Mouse (Mus musculus): ENCODE results near the gene 9530068E07Rik.

DNA sequence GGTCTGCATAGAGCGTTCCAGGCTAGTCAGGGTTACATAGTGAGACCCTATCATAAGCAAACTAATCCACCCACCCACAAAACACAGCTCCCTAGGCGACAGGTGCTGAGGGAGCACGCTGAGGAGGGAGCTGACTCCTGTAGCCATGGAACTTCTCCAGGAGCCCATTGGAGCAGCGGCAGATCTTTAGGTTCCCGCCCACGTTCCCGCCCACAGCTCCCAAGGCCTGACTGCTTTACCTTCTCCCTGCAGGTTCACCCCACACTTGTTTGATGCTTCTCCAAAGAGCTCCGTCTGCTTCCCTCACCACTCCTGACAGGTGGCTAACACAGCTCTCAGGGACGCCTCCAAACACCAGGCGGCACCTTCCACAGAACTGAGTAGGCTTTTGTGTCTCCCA is 40.9 kb downstream of the 9530068E07Rik start:
- TF ChIP-seq POLR2A (IDR thresholded peaks at IDR 0.05; ENCODE audit: insufficient read length, low read depth), result no peak
- TF ChIP-seq USF1 (IDR thresholded peaks at IDR 0.05; ENCODE audit: low read depth), result no peak
- TF ChIP-seq TCF3 (IDR thresholded peaks at IDR 0.05; ENCODE audit: insufficient read length, low read depth), result no peak
- no peak for TF ChIP-seq E2F4 (IDR thresholded peaks at IDR 0.05; ENCODE audit: insufficient read depth)
- no peak for TF ChIP-seq MAX (IDR thresholded peaks at IDR 0.05; ENCODE audit: low read depth)
- no peak for TF ChIP-seq MYOG (IDR thresholded peaks at IDR 0.05; ENCODE audit: control insufficient read depth in 1 of 3, insufficient read depth in 1 of 3, insufficient read length in 2 of 3, low read depth in 2 of 3)
- TF ChIP-seq REST (IDR thresholded peaks at IDR 0.05; ENCODE audit: insufficient read depth, insufficient read length), result no peak
- TF ChIP-seq POLR2AphosphoS2 (IDR thresholded peaks at IDR 0.05; ENCODE audit: insufficient read length, low read depth), result no peak
- no peak for TF ChIP-seq SRF (IDR thresholded peaks at IDR 0.05; ENCODE audit: control insufficient read depth, insufficient read length, low read depth)
